In genomic region chr13:91156949-91157348, GRCm38 (mm10) we compare ENCODE assay signal across 22 mouse cellular contexts.
"Had no signal": no experiment of that assay in that cellular context is flagged by ENCODE, and none has a peak within 500 bp of the region (broad histone marks: within the 10 kb centered on the region; RNA-seq: fewer than 3 reads in every experiment).

No protein-coding gene starts in this region.

- H3K4me1 ChIP-seq: heart, embryonic 10.5 days; heart, embryonic 12.5 days; hindbrain, embryonic 13.5 days; hindbrain, embryonic 15.5 days; limb, embryonic 13.5 days; limb, embryonic 15.5 days; liver, embryonic 12.5 days; liver, embryonic 15.5 days had no signal

- H3K27me3 ChIP-seq: heart, embryonic 12.5 days; hindbrain, embryonic 13.5 days; hindbrain, embryonic 15.5 days; kidney, embryonic 15.5 days; limb, embryonic 13.5 days; limb, embryonic 15.5 days; liver, embryonic 12.5 days; liver, embryonic 15.5 days had no signal

- H3K27ac ChIP-seq: gastrocnemius, adult 2 months; heart, embryonic 10.5 days; hindbrain, embryonic 13.5 days; hindbrain, embryonic 15.5 days; hindbrain, postnatal 0 days; kidney, embryonic 15.5 days; kidney, postnatal 0 days; limb, embryonic 13.5 days; limb, embryonic 15.5 days; liver, embryonic 12.5 days; liver, embryonic 15.5 days had no signal

- H3K4me3 ChIP-seq: gastrocnemius, adult 2 months; heart, embryonic 10.5 days; heart, embryonic 12.5 days; hindbrain, embryonic 13.5 days; hindbrain, embryonic 15.5 days; kidney, embryonic 15.5 days; limb, embryonic 13.5 days; limb, embryonic 15.5 days; liver, embryonic 12.5 days; liver, embryonic 15.5 days had no signal

- DNase-seq: gastrocnemius, adult 2 months; gastrocnemius, postnatal 10 days; gastrocnemius, postnatal 25 days; heart, adult 18-20 months; heart, postnatal 10 days; heart, postnatal 36 days; kidney, postnatal 14 days; kidney, postnatal 36 days; layer of hippocampus, adult 9-11 months; layer of hippocampus, postnatal 36 days; left cerebral cortex, postnatal 4 days had no signal

- H3K4me2 ChIP-seq: heart, embryonic 12.5 days; hindbrain, embryonic 13.5 days; hindbrain, embryonic 15.5 days; kidney, embryonic 15.5 days; limb, embryonic 13.5 days; limb, embryonic 15.5 days; liver, embryonic 12.5 days; liver, embryonic 15.5 days had no signal

- H3K9me3 ChIP-seq: heart, embryonic 10.5 days; heart, embryonic 12.5 days; hindbrain, embryonic 13.5 days; hindbrain, embryonic 15.5 days; kidney, embryonic 15.5 days; limb, embryonic 13.5 days; limb, embryonic 15.5 days; liver, embryonic 12.5 days; liver, embryonic 15.5 days had no signal

- ATAC-seq: hindbrain, postnatal 0 days; liver, embryonic 12.5 days had no signal

- H3K9ac ChIP-seq: heart, embryonic 12.5 days; hindbrain, embryonic 13.5 days; hindbrain, embryonic 15.5 days; kidney, embryonic 15.5 days; limb, embryonic 13.5 days; limb, embryonic 15.5 days; liver, embryonic 12.5 days; liver, embryonic 15.5 days had no signal

- H3K36me3 ChIP-seq: heart, embryonic 10.5 days; heart, embryonic 12.5 days; hindbrain, embryonic 13.5 days; hindbrain, embryonic 15.5 days; kidney, embryonic 15.5 days; limb, embryonic 13.5 days; limb, embryonic 15.5 days; liver, embryonic 12.5 days; liver, embryonic 15.5 days had no signal
